Mouse (Mus musculus) hindbrain, embryonic 11.5 days (tissue): ENCODE data around the gene Gdf11. TPM values are rescaled to one million over a fixed set of nuclear protein-coding genes. Genes with fewer than 3 reads are reported as not detected.
A peak's percentile ranks its signal among the peaks of the same experiment; 100 is the strongest.

Experiments used
- ATAC-seq: fragments of 200-750 bp; cut with Nextera tagmentation; 2 replicates; pipeline ENCODE4 v1.8.0; 2017; ENCODE audit warnings: mild to moderate bottlenecking, moderate TSS enrichment, moderate library complexity; ENCODE audit not compliant: low FRiP score
- DNase-seq: peaks from one replicate; pipeline ENCODE4 v3.0.0-alpha.2; 2015; ENCODE audit warnings: low spot score
- H3K27ac ChIP-seq: fragments of 300-500 bp; sonication (generic); 2 replicates; pipeline ENCODE4 v1.5.1; 2014; ENCODE audit warnings: mild to moderate bottlenecking, low read depth, low read length
- H3K27me3 ChIP-seq: fragments of 300-500 bp; sonication (generic); 2 replicates; pipeline ENCODE4 v1.6.1; 2014; ENCODE audit warnings: mild to moderate bottlenecking, low read length, moderate library complexity, mixed read lengths; ENCODE audit not compliant: control insufficient read depth, insufficient read depth
- H3K36me3 ChIP-seq: fragments of 300-500 bp; sonication (generic); 2 replicates; pipeline ENCODE4 v1.6.1; 2014; ENCODE audit warnings: mild to moderate bottlenecking, low read length, moderate library complexity, mixed read lengths; ENCODE audit not compliant: control insufficient read depth, insufficient read depth
- H3K4me1 ChIP-seq: fragments of 300-500 bp; sonication (generic); replicated peaks from 2 replicates; pipeline ENCODE4 v1.6.1; 2014; ENCODE audit warnings: low read length, mixed read lengths; ENCODE audit not compliant: control insufficient read depth, insufficient read depth
- H3K4me2 ChIP-seq: fragments of 300-500 bp; sonication (generic); replicated peaks from 2 replicates; pipeline ENCODE4 v1.6.1; 2014; ENCODE audit warnings: mild to moderate bottlenecking, low read depth, low read length
- H3K4me3 ChIP-seq: fragments of 300-500 bp; sonication (generic); 2 replicates; pipeline ENCODE4 v1.5.1; 2014; ENCODE audit warnings: low read depth, low read length
- H3K9ac ChIP-seq: fragments of 300-500 bp; sonication (generic); 2 replicates; pipeline ENCODE4 v1.6.1; 2014; ENCODE audit warnings: low read depth, low read length
- H3K9me3 ChIP-seq: fragments of 300-500 bp; sonication (generic); 2 replicates; pipeline ENCODE4 v1.6.1; 2016; ENCODE audit warnings: low read length; ENCODE audit not compliant: control insufficient read depth
- WGBS: fragments of 180-500 bp; shearing (Covaris S2); extraction: QIAGEN DNeasy Blood & Tissue Kit; methylation state at CpG from one replicate; pipeline ENCODE4 v1.1.7; 2014; 5-methylcytosine and 5-hydroxymethylcytosine counted together
- polyA plus RNA-seq: library from polyadenylated mRNA; unstranded; fragments of >200 nt; fragmentation: Nextera tagmentation; extraction: Ambion mirVana; gene quantifications from 2 replicates; pipeline ENCODE4 v1.2.1, GENCODE M21; 2014

The Gdf11 gene
- 10.5 and 11.5 TPM in 2 replicates for polyA plus RNA-seq

DNA sequence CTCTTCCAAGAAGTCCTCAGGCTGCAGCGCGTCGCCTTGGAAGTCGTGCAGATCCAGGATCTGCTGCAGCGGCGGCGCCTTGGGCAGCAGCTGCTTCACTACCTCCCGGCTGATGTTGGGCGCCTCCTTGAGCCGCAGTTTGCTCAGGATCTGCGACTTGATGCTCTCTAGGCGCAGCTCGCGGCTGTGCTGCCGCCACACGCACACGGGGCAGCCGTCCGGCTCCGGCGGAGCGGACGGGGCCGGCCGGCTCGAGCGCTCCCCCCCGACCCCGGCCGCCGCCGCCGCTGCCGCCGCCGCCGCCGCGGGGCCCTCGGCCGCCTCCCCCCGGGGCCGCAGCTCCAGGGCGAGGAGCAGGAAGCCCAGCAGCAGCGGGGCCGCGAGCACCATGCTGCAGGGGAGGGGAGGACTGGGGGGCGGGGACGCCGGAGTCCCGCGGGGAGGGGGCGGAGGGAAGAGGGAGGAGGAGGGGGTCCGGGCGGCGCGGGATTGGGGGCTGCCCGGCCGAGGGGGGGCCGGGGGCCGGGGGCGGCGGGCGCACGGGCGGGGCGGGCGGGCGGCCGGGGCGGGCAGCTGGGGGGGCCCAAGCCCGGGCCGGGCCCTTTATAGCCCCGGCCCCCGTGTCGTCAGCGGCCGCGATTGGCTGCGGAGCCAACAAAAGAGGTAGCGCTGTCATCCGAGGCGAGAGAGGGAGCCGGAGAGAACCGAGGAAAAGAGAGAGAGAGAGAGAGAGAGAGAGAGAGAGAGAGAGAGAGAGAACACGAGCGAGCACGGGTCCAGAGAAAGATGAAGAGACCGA lies at the start of gene Gdf11:
Gene Gdf11, minus strand, starts transcription at position 423 of the 799 bp plus-strand sequence.
- Histone ChIP-seq H3K36me3 (no peaks in the 10 kb centered on the region), H3K27me3 (peaks cover 7% of the 10 kb centered on the region), H3K9ac (peak within 1 kb of the TSS; percentile 82), H3K4me1 (0 out of 2 replicates have a peak, but pooled peaks cover 5% of the 10 kb centered on the region), H3K4me2 (peak within 1 kb of the TSS; percentile 87), H3K27ac (peak within 1 kb of the TSS; percentile 86), H3K9me3 (no peaks in the 10 kb centered on the region), H3K4me3 (peak within 1 kb of the TSS; percentile 80)
- WGBS = 1% methylated on average over 49 of the region's 89 CpGs
- ATAC-seq (peak; percentile 88), DNase-seq (peak; percentile 87)

DNA sequence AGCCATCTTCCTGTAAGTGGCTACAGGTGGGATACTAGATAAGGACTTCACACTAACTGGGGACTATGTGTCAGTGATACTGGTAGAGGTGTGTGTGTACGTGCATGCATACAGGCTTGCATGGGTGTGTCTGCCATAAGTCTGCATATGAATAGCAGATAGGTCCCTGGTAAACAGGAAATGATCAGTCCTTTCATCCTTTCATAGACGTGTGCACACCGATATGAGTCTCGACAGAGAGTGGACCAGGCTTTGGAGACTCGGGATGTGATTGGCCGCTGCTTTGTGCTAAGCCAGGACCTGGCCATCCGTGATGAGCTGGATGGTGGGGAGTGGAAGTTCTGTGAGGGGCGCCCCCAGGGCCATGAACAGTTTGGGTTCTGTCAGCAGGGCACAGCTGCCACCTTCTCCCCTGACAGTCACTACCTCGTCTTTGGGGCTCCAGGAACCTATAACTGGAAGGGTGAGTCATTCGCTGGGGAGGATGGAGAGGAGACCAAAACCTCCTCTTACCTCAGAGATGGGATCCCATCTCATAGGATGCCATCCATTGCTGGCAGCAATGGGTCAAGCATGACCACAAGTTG lies 49.0 kb upstream of the Gdf11 start:
- H3K4me1 ChIP-seq = no peaks in the 10 kb centered on the region
- H3K9ac ChIP-seq = no peak overlapping the region
- no peaks in the 10 kb centered on the region for H3K9me3 ChIP-seq
- 87% methylated on average over 10 of the region's 10 CpGs for WGBS
- no peaks in the 10 kb centered on the region for H3K36me3 ChIP-seq
- ATAC-seq (no peak), DNase-seq (no peak)
- no peak overlapping the region for H3K4me3 ChIP-seq
- H3K4me2 ChIP-seq = no peak overlapping the region
- H3K27me3 ChIP-seq = peaks cover 6% of the 10 kb centered on the region; the same call in 1 of the 2 replicates
- H3K27ac ChIP-seq = no peak overlapping the region

DNA sequence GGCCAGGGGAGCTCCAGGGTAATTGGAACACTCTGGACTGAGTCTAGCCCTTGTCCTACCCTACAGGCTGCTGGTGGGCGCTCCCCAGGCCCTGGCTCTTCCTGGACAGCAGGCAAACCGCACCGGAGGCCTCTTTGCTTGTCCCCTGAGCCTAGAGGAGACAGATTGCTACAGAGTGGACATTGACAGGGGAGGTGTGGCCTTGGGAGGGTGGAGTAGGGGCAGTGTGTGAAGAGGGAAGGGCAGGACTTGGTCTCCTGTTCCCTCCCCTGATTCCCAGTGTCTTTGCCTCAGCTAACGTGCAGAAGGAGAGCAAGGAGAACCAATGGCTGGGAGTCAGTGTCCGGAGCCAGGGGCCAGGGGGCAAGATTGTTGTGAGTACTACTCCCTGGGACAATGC lies 47.5 kb upstream of the Gdf11 start:
- Histone ChIP-seq H3K4me2 (no peak overlapping the region), H3K27ac (no peak overlapping the region), H3K9ac (no peak overlapping the region), H3K27me3 (peaks cover 13% of the 10 kb centered on the region; the same call in 1 of the 2 replicates), H3K9me3 (no peaks in the 10 kb centered on the region), H3K36me3 (no peaks in the 10 kb centered on the region), H3K4me1 (no peaks in the 10 kb centered on the region), H3K4me3 (no peak overlapping the region)
- DNase-seq = no peak
- WGBS = 66% methylated on average over 5 of the region's 5 CpGs
- no peak for ATAC-seq

DNA sequence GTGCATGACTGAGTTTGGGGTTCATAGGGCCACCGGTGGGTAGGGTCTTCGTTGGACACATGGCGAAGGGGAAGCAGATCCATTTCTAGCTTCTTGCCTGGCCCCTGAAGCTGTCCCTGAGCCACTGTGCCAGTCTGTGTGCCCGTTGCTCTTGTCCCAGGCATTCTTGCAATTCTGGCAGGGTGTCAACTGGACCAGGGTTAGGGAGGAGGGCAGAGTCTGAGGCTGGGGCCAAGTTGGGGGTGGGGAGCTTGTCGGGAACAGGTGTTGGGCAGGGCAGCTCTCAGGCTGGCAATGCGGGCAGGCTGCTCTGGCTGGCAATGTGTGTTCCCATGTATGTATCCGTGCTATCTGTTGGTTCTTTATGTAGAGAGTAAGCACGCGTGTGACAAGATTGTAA lies 46.9 kb upstream of the Gdf11 start:
- Histone ChIP-seq H3K27ac (no peak overlapping the region), H3K4me2 (no peak overlapping the region), H3K27me3 (peaks cover 17% of the 10 kb centered on the region; the same call in 1 of the 2 replicates), H3K4me3 (no peak overlapping the region), H3K9ac (no peak overlapping the region), H3K9me3 (no peaks in the 10 kb centered on the region), H3K4me1 (no peaks in the 10 kb centered on the region), H3K36me3 (no peaks in the 10 kb centered on the region)
- DNase-seq = no peak
- 80% methylated on average over 9 of the region's 9 CpGs for whole genome bisulfite sequencing
- ATAC-seq = no peak

DNA sequence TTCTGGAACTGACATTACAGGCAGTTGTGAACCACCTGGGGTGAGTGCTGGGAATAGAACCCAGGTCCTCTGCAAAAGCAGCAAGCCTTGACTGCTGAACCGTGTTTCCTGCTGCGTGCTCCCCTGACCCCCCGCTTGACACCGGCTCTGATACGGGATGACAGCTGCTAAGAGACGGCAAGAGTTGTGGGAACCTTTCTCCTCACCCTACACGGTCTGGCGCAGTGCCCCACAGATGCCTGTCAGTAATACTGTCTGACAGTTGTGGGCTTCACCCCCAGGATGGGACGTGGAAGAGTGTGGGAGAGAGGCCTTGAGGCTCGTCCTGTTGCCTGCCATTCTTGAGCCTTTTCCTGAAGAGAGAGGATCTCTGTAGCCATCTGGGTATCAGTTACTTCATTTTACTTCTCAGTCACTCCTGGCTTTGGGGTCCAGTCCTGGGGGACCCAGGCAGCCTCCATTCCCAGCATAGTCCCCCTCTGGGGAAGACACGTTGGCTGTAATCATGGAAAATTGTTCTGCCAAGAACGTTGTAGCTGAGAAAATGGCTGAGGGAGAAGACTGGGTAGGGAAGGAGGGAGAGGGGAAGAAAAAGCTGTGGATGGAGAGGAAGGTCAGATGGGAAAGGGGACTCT lies 46.4 kb upstream of the Gdf11 start:
- 68% methylated on average over 12 of the region's 12 CpGs for WGBS
- Histone ChIP-seq H3K27ac (no peak overlapping the region), H3K9me3 (no peaks in the 10 kb centered on the region), H3K4me3 (no peak overlapping the region), H3K27me3 (peaks cover 22% of the 10 kb centered on the region; the same call in 1 of the 2 replicates), H3K36me3 (no peaks in the 10 kb centered on the region), H3K9ac (no peak overlapping the region), H3K4me1 (no peaks in the 10 kb centered on the region), H3K4me2 (no peak overlapping the region)
- no peak for DNase-seq
- no peak for ATAC-seq

DNA sequence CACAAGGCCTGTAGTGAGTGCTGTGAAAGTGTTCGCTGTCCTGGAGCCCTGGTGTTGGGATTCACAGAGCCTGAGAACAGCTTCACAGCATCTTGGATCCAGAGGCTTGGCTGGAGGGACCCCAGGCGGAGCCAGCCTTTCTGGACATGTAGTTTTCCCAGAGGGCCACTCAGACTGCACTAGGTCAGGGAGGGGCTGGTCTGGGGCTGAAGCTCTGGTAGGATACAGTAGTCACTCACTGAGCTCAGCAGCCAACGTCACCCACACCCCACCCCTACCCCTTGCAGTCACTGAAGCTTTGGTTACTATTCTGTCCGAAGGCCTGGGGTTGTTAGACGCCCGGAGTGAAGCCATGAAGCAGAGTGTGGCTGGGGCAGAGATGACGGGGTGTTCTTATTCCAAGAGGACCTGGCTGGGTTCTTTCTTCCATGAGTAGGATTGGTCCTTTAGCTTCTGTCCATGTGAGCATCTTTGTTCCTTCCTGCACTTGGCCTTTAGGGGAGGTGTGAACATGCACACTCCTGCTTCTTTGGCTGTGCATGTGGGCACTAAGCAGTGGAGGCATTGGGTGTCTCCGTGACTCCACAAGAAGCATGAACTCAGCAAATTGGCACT lies 44.4 kb upstream of the Gdf11 start:
- Histone ChIP-seq H3K27me3 (peaks cover 28% of the 10 kb centered on the region; the same call in 1 of the 2 replicates), H3K9me3 (no peaks in the 10 kb centered on the region), H3K4me1 (no peaks in the 10 kb centered on the region), H3K36me3 (no peaks in the 10 kb centered on the region), H3K9ac (no peak overlapping the region), H3K4me2 (no peak overlapping the region), H3K4me3 (no peak overlapping the region), H3K27ac (no peak overlapping the region)
- DNase-seq (no peak), ATAC-seq (no peak)
- 71% methylated on average over 8 of the region's 8 CpGs for WGBS

DNA sequence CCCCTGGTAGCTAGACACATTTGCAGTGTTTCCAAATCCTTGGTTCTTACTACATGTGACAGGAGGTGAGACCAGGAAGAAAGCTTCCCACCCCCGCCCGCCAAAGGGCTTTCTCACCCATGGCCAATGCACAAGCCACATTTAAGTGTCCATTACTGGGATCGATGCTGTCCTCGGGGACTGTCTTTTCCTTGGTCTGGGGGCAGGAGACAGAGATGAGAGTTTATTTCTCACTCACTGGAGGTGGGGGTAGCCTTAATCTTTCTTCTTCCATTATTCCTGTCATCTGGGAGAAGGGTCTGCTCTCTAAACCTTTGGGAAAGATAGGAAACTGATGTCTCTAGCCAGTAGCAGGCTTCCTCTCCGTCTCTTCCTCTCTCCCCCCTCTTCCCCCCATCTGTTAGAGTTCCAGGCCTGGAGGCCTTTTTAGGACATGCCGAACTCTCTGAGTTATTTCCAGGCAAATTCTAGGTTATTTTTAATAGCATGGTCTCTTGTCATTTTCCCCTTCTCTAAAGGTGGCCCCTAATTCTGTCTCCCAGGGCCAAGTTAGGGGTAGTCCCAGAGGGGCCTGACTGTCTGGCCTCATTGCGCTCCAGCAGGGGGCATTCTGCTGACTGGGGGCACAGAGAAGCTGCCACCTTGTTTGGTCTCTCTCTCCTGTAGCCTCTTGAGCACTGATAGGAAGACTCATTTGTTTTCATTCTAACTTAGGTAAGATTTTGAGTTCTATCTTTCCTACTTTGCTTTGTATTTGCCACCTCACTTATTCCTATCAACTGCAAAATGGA lies 43.7 kb upstream of the Gdf11 start:
- peaks cover 28% of the 10 kb centered on the region; the same call in 1 of the 2 replicates for H3K27me3 ChIP-seq
- H3K4me3 ChIP-seq = no peak overlapping the region
- H3K4me2 ChIP-seq = no peak overlapping the region
- no peak overlapping the region for H3K27ac ChIP-seq
- H3K4me1 ChIP-seq = no peaks in the 10 kb centered on the region
- no peak overlapping the region for H3K9ac ChIP-seq
- ATAC-seq = no peak
- no peaks in the 10 kb centered on the region for H3K36me3 ChIP-seq
- DNase-seq = no peak
- WGBS = 64% methylated on average over 7 of the region's 7 CpGs
- H3K9me3 ChIP-seq = no peaks in the 10 kb centered on the region
